Mouse (Mus musculus) gastrocnemius, postnatal 14 days (tissue): ENCODE measurements around the gene Slc29a2. TPM values are rescaled to one million over a fixed set of nuclear protein-coding genes. Genes with fewer than 3 reads are reported as not detected.

Experiments
- DNase-seq: peaks from one replicate; pipeline ENCODE4 v3.0.0; 2021; ENCODE audit warnings: mixed read lengths
- intact Hi-C: fragments of 180-260 bp; cut with DNase I; formaldehyde crosslinking; loops from one replicate; pipeline ENCODE4 v1.15.1; 2025; ENCODE audit warnings: low total_unique reads
- total RNA-seq, 2 experiments: library from RNA; stranded (reverse); gene quantifications; 2 replicates each; pipeline ENCODE4 v1.2.3; 2021

Slc29a2 gene
- total RNA-seq, 2 experiments from 2014 or later: 4.9 to 6.5 TPM

DNA sequence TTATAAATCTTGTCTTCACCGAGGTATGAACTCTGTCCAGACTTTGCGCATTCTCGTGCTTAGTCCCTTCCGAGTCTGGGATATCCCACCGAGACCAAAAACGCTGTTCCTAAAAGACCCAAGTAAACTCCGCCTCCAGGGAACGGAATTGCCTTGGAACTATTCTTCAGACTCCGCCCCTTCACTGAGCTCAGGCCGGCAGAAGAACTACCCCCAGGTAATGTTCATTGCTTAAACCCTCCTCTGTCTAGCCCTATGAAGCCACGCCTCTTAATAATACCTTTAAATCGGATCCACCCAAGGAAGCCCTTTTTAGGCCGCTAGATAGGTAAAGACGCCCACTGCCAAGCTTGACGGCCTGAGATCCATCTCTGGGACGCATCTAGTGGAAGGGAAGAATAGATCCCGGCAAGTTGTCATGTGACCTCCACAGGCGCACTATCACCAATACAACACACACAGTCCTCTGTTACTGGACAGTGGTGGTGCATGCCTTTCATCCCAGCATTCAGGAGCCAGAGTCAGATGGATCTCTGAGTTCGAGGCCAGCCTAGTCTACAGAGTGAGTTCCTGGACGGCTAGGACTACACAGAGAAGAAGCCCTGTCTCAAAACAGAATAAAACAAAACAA is 48.8 kb downstream of the Slc29a2 start:
- no peak for DNase-seq
- intact Hi-C loops: no loop called here

- intact Hi-C loops: no loop called here
- peak; percentile 50 for DNase-seq
Measured at GRCm38 (mm10) chr19:5073028-5073427, 49.4 kb downstream of the Slc29a2 start.

- intact Hi-C loops: no loop called here
- DNase-seq: no peak
Measured at GRCm38 (mm10) chr19:5073518-5073917, 49.9 kb downstream of the Slc29a2 start.

- intact Hi-C loops: no loop called here
- no peak for DNase-seq
Measured at GRCm38 (mm10) chr19:5079279-5079678, 55.6 kb downstream of the Slc29a2 start.

Other genes with a start within 250 kb of the Slc29a2 start
- 10 to 100 TPM; 32.3 to 36.9 TPM for gene Rbm4, start 230.0 kb upstream of the Slc29a2 start, total RNA-seq
- gene Gm21992, start 212.2 kb upstream of the Slc29a2 start, total RNA-seq: 10 to 100 TPM in 1 of 2 experiments, 1 to 10 TPM in 1; 9.0 to 11.9 TPM
- 10 to 100 TPM; 13.6 to 13.9 TPM for gene Rbm14, start 212.2 kb upstream of the Slc29a2 start, total RNA-seq
- gene Ccs, start 184.5 kb upstream of the Slc29a2 start, total RNA-seq: 10 to 100 TPM; 31.4 to 34.1 TPM
- gene Ccdc87, start 184.5 kb upstream of the Slc29a2 start, total RNA-seq: not detected
- 10 to 100 TPM; 29.5 to 38.2 TPM for gene Ctsf, start 168.7 kb upstream of the Slc29a2 start, total RNA-seq
- gene Actn3, start 146.0 kb upstream of the Slc29a2 start, total RNA-seq: 1,000 to 10,000 TPM; 5,946 to 6,289 TPM
- 1 to 10 TPM; 3.3 to 3.7 TPM for gene Zdhhc24, start 145.2 kb upstream of the Slc29a2 start, total RNA-seq
- gene Bbs1, start 117.2 kb upstream of the Slc29a2 start, total RNA-seq: 1 to 10 TPM; 3.0 to 3.1 TPM
- gene Dpp3, start 95.6 kb upstream of the Slc29a2 start, total RNA-seq: 10 to 100 TPM; 25.8 to 28.4 TPM
- under 1 TPM; 0.60 to 0.96 TPM for gene Peli3, start 80.7 kb upstream of the Slc29a2 start, total RNA-seq
- gene Mrpl11, start 61.7 kb upstream of the Slc29a2 start, total RNA-seq: 10 to 100 TPM; 51.5 to 52.3 TPM
- not detected for gene Npas4, start 33.5 kb upstream of the Slc29a2 start, total RNA-seq
- gene B4gat1, start 15.0 kb downstream of the Slc29a2 start, total RNA-seq: 10 to 100 TPM; 20.4 to 23.7 TPM
- gene AC124502.3, start 15.0 kb downstream of the Slc29a2 start, total RNA-seq: under 1 TPM; 0.43 to 0.89 TPM
- 10 to 100 TPM; 11.1 to 11.3 TPM for gene Brms1, start 17.5 kb downstream of the Slc29a2 start, total RNA-seq
- 1 to 10 TPM in 1 of 2 experiments, under 1 TPM in 1; 0.55 to 1.1 TPM for gene Rin1, start 26.6 kb downstream of the Slc29a2 start, total RNA-seq
- 10 to 100 TPM; 23.8 to 43.2 TPM for gene Cd248, start 44.2 kb downstream of the Slc29a2 start, total RNA-seq
- gene Tmem151a, start 61.7 kb downstream of the Slc29a2 start, total RNA-seq: under 1 TPM; 0.16 to 0.69 TPM
- 10 to 100 TPM; 43.8 to 47.3 TPM for gene Yif1a, start 64.7 kb downstream of the Slc29a2 start, total RNA-seq
- under 1 TPM; 0.14 to 0.40 TPM for gene Cnih2, start 74.7 kb downstream of the Slc29a2 start, total RNA-seq
- gene Rab1b, start 83.2 kb downstream of the Slc29a2 start, total RNA-seq: 100 to 1,000 TPM; 113 to 119 TPM
- 10 to 100 TPM; 32.1 to 34.3 TPM for gene Klc2, start 94.7 kb downstream of the Slc29a2 start, total RNA-seq
- 1 to 10 TPM; 6.7 to 7.7 TPM for gene Pacs1, start 249.3 kb downstream of the Slc29a2 start, total RNA-seq